Comparison of ENCODE assay signal across 7 mouse cellular contexts in genomic region chr7:126081727-126082285, GRCm38 (mm10). TPM values are rescaled to one million over a fixed set of nuclear protein-coding genes. Genes with fewer than 3 reads are reported as not detected.
A peak's percentile ranks its signal among the peaks of the same experiment; 100 is the strongest.
DNase-seq lines count a peak whose midpoint lies in the region; ATAC-seq lines count a peak whose summit lies in the region.

No protein-coding gene starts in this region.

- H3K9ac ChIP-seq in forebrain, embryonic 13.5 days = peak overlapping the region; percentile 66
- peak overlapping the region; percentile 50 for H3K9ac ChIP-seq in limb, embryonic 11.5 days (ENCODE audit: low read length)
- no peak overlapping the region; the same call in 1 of the 2 replicates for H3K9ac ChIP-seq in stomach, embryonic 14.5 days (replicated peaks; ENCODE audit: low read depth, low read length)

- H3K4me3 ChIP-seq in forebrain, embryonic 13.5 days = peak overlapping the region; percentile 58
- H3K4me3 ChIP-seq in limb, embryonic 11.5 days (ENCODE audit: low read depth, low read length) = peak overlapping the region; percentile 51
- H3K4me3 ChIP-seq in stomach, embryonic 14.5 days (ENCODE audit: low read depth, low read length) = peak overlapping the region; percentile 51

- ATAC-seq in forebrain, embryonic 13.5 days = peak; percentile 33
- ATAC-seq in limb, embryonic 11.5 days (ENCODE audit: insufficient number of reproducible peaks, low FRiP score, low TSS enrichment, low read depth) = no peak
- ATAC-seq in stomach, embryonic 14.5 days (ENCODE audit: insufficient number of reproducible peaks, insufficient read depth, low FRiP score, low read depth) = no peak
- no peak for ATAC-seq in monocyte, adult 5-6 weeks (replicated peaks; ENCODE audit: insufficient number of reproducible peaks, low FRiP score, low TSS enrichment, poor library complexity, severe bottlenecking)

- under 1% methylated on average over 80 of the region's 80 CpGs for WGBS in forebrain, embryonic 13.5 days
- under 1% methylated on average over 78 of the region's 80 CpGs for WGBS in limb, embryonic 11.5 days
- WGBS in stomach, embryonic 14.5 days = under 1% methylated on average over 71 of the region's 80 CpGs

- H3K9me3 ChIP-seq in forebrain, embryonic 13.5 days (replicated peaks) = no peaks in the 10 kb centered on the region
- no peaks in the 10 kb centered on the region for H3K9me3 ChIP-seq in limb, embryonic 11.5 days (ENCODE audit: control insufficient read depth, low read length)
- no peaks in the 10 kb centered on the region for H3K9me3 ChIP-seq in stomach, embryonic 14.5 days (ENCODE audit: control insufficient read depth, low read depth, low read length)

- peak overlapping the region; percentile 94 for H3K4me2 ChIP-seq in forebrain, embryonic 13.5 days
- peak overlapping the region; percentile 100 for H3K4me2 ChIP-seq in limb, embryonic 11.5 days (ENCODE audit: low read depth, severe bottlenecking)
- H3K4me2 ChIP-seq in stomach, embryonic 14.5 days (replicated peaks; ENCODE audit: low read depth, low read length) = peak overlapping the region; percentile 99

- intact Hi-C loops in left cerebral cortex, postnatal 4 days (cut with DNase I) = loop anchor here (10.0 kb wide), 4 partner anchors 247 to 407 kb away; no protein-coding TSS in a partner anchor
- intact Hi-C loops in left cerebral cortex, postnatal 14 days (cut with DNase I) = loop anchor here (2.0 to 10.0 kb wide), 5 partner anchors 55 to 335 kb away; no protein-coding TSS in a partner anchor

- H3K27ac ChIP-seq in forebrain, embryonic 13.5 days = no peak overlapping the region
- H3K27ac ChIP-seq in limb, embryonic 11.5 days (replicated peaks; ENCODE audit: low read depth, low read length) = no peak overlapping the region
- H3K27ac ChIP-seq in stomach, embryonic 14.5 days (ENCODE audit: low read length) = no peak overlapping the region

- no peaks in the 10 kb centered on the region for H3K36me3 ChIP-seq in forebrain, embryonic 13.5 days (ENCODE audit: poor library complexity, severe bottlenecking)
- H3K36me3 ChIP-seq in limb, embryonic 11.5 days (ENCODE audit: control insufficient read depth, insufficient read depth, low read length) = no peaks in the 10 kb centered on the region
- H3K36me3 ChIP-seq in stomach, embryonic 14.5 days (ENCODE audit: control insufficient read depth, insufficient read depth, low read length) = no peaks in the 10 kb centered on the region

- peaks cover 84% of the 10 kb centered on the region for H3K27me3 ChIP-seq in forebrain, embryonic 13.5 days
- peaks cover 51% of the 10 kb centered on the region for H3K27me3 ChIP-seq in limb, embryonic 11.5 days (ENCODE audit: control insufficient read depth, insufficient read depth, low read length)
- peaks cover 38% of the 10 kb centered on the region for H3K27me3 ChIP-seq in stomach, embryonic 14.5 days (ENCODE audit: control insufficient read depth, insufficient read depth, low read length)

- H3K4me1 ChIP-seq in forebrain, embryonic 13.5 days = peaks cover 50% of the 10 kb centered on the region
- H3K4me1 ChIP-seq in limb, embryonic 11.5 days (ENCODE audit: control insufficient read depth, insufficient read depth, low read length) = peaks cover 10% of the 10 kb centered on the region
- H3K4me1 ChIP-seq in stomach, embryonic 14.5 days (ENCODE audit: control insufficient read depth, insufficient read depth, low read length) = peaks cover 6% of the 10 kb centered on the region

- DNase-seq in left cerebral cortex, postnatal 4 days = peak; percentile 70
- DNase-seq in left cerebral cortex, postnatal 14 days (ENCODE audit: low spot score in 2 of 2) = no peak
- DNase-seq in cerebellum, adult 11-12 months = peak; percentile 52
- peak; percentile 47 for DNase-seq in limb, embryonic 11.5 days (ENCODE audit: low spot score)

RNA-seq across cellular contexts. Expression of gene Gsg1l, which starts 0.4 kb away (rescaled TPM):
- 10 to 100 TPM; 16.4 to 19.2 TPM for total RNA-seq in left cerebral cortex, postnatal 4 days (2021)
- total RNA-seq in left cerebral cortex, postnatal 14 days (2021) = 10 to 100 TPM; 51.7 to 54.5 TPM
- polyA plus RNA-seq in forebrain, embryonic 13.5 days (2015; fragmentation: Nextera tagmentation; extraction: Ambion mirVana) = 3.4 and 3.5 TPM in 2 replicates
- polyA plus RNA-seq in limb, embryonic 11.5 days (2014; fragmentation: Nextera tagmentation; extraction: Ambion mirVana) = 0.43 and 0.55 TPM in 2 replicates
- polyA plus RNA-seq in stomach, embryonic 14.5 days (2014; fragmentation: Nextera tagmentation; extraction: Ambion mirVana) = 0.65 and 0.77 TPM in 2 replicates
- total RNA-seq in monocyte, adult 5-6 weeks (2017) = not detected in 3 replicates

Comparison
In these comparisons a context has a peak if more than half of its experiments do, and no peak if none do; other contexts are left out.
1. DNase-seq: peak in left cerebral cortex, postnatal 4 days (single experiment), cerebellum, adult 11-12 months (single experiment) and limb, embryonic 11.5 days (single experiment); none in left cerebral cortex, postnatal 14 days (0 of 2).
2. RNA of gene Gsg1l, which starts 0.4 kb away (total RNA-seq): 51.7 to 54.5 TPM in left cerebral cortex, postnatal 14 days and 16.4 to 19.2 TPM in left cerebral cortex, postnatal 4 days; not detected in monocyte, adult 5-6 weeks; every median in the first group is over 10 times any median in the second.
3. Peak in every context shown above with its lines, with median percentiles within 50 percentile points of each other: H3K4me2 ChIP-seq and H3K4me3 ChIP-seq.